ENCODE assay signal across 22 mouse cellular contexts in genomic region chr17:79455229-79455628, GRCm38 (mm10).
DNase-seq lines count a peak whose midpoint lies in the region; ATAC-seq lines count a peak whose summit lies in the region.
"Had no signal": no experiment of that assay in that cellular context is flagged by ENCODE, and none has a peak within 500 bp of the region (broad histone marks: within the 10 kb centered on the region; RNA-seq: fewer than 3 reads in every experiment).

No protein-coding gene starts in this region.

- WGBS in embryonic facial prominence, embryonic 14.5 days: 65% methylated on average over 7 of the region's 7 CpGs
- 74% methylated on average over 7 of the region's 7 CpGs for WGBS in embryonic facial prominence, embryonic 10.5 days
- WGBS in kidney, embryonic 16.5 days: 69% methylated on average over 7 of the region's 7 CpGs

- ATAC-seq in embryonic facial prominence, embryonic 14.5 days (ENCODE audit: low read depth): no peak
- no peak for ATAC-seq in kidney, embryonic 16.5 days (ENCODE audit: low FRiP score, low TSS enrichment)
- peak; percentile 71 for ATAC-seq in inflammation-experienced regulatory T-cells, adult 6 months
- ATAC-seq: liver, embryonic 12.5 days had no signal

- H3K4me1 ChIP-seq in embryonic facial prominence, embryonic 14.5 days (ENCODE audit: control insufficient read depth, insufficient read depth, low read length): peaks cover 25% of the 10 kb centered on the region
- peaks cover 45% of the 10 kb centered on the region for H3K4me1 ChIP-seq in embryonic facial prominence, embryonic 10.5 days
- peaks cover 17% of the 10 kb centered on the region; the same call in 1 of the 2 replicates for H3K4me1 ChIP-seq in kidney, embryonic 16.5 days (ENCODE audit: insufficient read depth, low read length)
- H3K4me1 ChIP-seq: liver, embryonic 12.5 days had no signal

- H3K36me3 ChIP-seq in embryonic facial prominence, embryonic 14.5 days (ENCODE audit: control insufficient read depth, insufficient read depth, low read length): no peaks in the 10 kb centered on the region
- no peaks in the 10 kb centered on the region for H3K36me3 ChIP-seq in embryonic facial prominence, embryonic 10.5 days (replicated peaks)
- no peaks in the 10 kb centered on the region for H3K36me3 ChIP-seq in kidney, embryonic 16.5 days (ENCODE audit: insufficient read depth, low read length)
- H3K36me3 ChIP-seq: forebrain, embryonic 12.5 days; hindbrain, embryonic 12.5 days; liver, embryonic 12.5 days had no signal

- H3K27ac ChIP-seq in embryonic facial prominence, embryonic 14.5 days (replicated peaks; ENCODE audit: low read depth, low read length): peak overlapping the region; percentile 46; the same call in 1 of the 2 replicates
- no peak overlapping the region for H3K27ac ChIP-seq in embryonic facial prominence, embryonic 10.5 days (replicated peaks)
- peak overlapping the region; percentile 43; the same call in 1 of the 2 replicates for H3K27ac ChIP-seq in kidney, embryonic 16.5 days (ENCODE audit: low read length)
- H3K27ac ChIP-seq: forebrain, embryonic 12.5 days; hindbrain, embryonic 12.5 days; liver, embryonic 12.5 days had no signal

- no peaks in the 10 kb centered on the region for H3K9me3 ChIP-seq in embryonic facial prominence, embryonic 14.5 days (ENCODE audit: control insufficient read depth, low read length)
- no peaks in the 10 kb centered on the region for H3K9me3 ChIP-seq in embryonic facial prominence, embryonic 10.5 days
- H3K9me3 ChIP-seq in kidney, embryonic 16.5 days (ENCODE audit: low read length): no peaks in the 10 kb centered on the region
- H3K9me3 ChIP-seq: forebrain, embryonic 12.5 days; hindbrain, embryonic 12.5 days; liver, embryonic 12.5 days had no signal

- no peak overlapping the region for H3K4me2 ChIP-seq in embryonic facial prominence, embryonic 14.5 days (ENCODE audit: low read depth, low read length)
- H3K4me2 ChIP-seq in kidney, embryonic 16.5 days (replicated peaks; ENCODE audit: low read depth, low read length): no peak overlapping the region
- H3K4me2 ChIP-seq: forebrain, embryonic 12.5 days; heart, embryonic 11.5 days; hindbrain, embryonic 12.5 days; liver, embryonic 12.5 days had no signal

- H3K27me3 ChIP-seq in embryonic facial prominence, embryonic 14.5 days (replicated peaks; ENCODE audit: control insufficient read depth, insufficient read depth, low read length): no peaks in the 10 kb centered on the region
- H3K27me3 ChIP-seq in embryonic facial prominence, embryonic 10.5 days (replicated peaks; ENCODE audit: low read depth, poor library complexity, severe bottlenecking): no peaks in the 10 kb centered on the region
- no peaks in the 10 kb centered on the region for H3K27me3 ChIP-seq in kidney, embryonic 16.5 days (ENCODE audit: insufficient read depth, low read length)
- H3K27me3 ChIP-seq: forebrain, embryonic 12.5 days; hindbrain, embryonic 12.5 days; liver, embryonic 12.5 days had no signal

- DNase-seq in embryonic facial prominence, embryonic 14.5 days (ENCODE audit: low spot score): no peak
- no peak for DNase-seq in embryonic facial prominence, embryonic 10.5 days (ENCODE audit: low spot score)
- no peak for DNase-seq in kidney, adult 8-10 months
- DNase-seq in CD4-positive, CD25-positive, alpha-beta regulatory T cell, adult 2 months (ENCODE audit: low read depth, low spot score): peak; percentile 28
- DNase-seq in cerebellum, postnatal 14 days: no peak
- no peak for DNase-seq in adrenal gland, adult 2 months
- DNase-seq: adrenal gland, postnatal 25 days; cerebellum, adult 8-10 months; heart, postnatal 10 days; layer of hippocampus, adult 9-11 months; lung, adult 18-20 months; lung, postnatal 14 days; midbrain, embryonic 14.5 days; right cerebral cortex, postnatal 25 days; thymus, adult 18-20 months; thymus, postnatal 36 days had no signal

- H3K9ac ChIP-seq in embryonic facial prominence, embryonic 14.5 days (ENCODE audit: low read depth, low read length): no peak overlapping the region
- H3K9ac ChIP-seq in kidney, embryonic 16.5 days (replicated peaks; ENCODE audit: low read length): no peak overlapping the region
- H3K9ac ChIP-seq: forebrain, embryonic 12.5 days; hindbrain, embryonic 12.5 days; liver, embryonic 12.5 days had no signal

- no peak overlapping the region for H3K4me3 ChIP-seq in embryonic facial prominence, embryonic 14.5 days (ENCODE audit: low read depth, low read length)
- H3K4me3 ChIP-seq in embryonic facial prominence, embryonic 10.5 days: no peak overlapping the region
- no peak overlapping the region for H3K4me3 ChIP-seq in kidney, embryonic 16.5 days (ENCODE audit: low read length)
- H3K4me3 ChIP-seq: forebrain, embryonic 12.5 days; hindbrain, embryonic 12.5 days; liver, embryonic 12.5 days had no signal
